20 mouse cellular contexts compared by ENCODE assay signal in the genomic region with DNA sequence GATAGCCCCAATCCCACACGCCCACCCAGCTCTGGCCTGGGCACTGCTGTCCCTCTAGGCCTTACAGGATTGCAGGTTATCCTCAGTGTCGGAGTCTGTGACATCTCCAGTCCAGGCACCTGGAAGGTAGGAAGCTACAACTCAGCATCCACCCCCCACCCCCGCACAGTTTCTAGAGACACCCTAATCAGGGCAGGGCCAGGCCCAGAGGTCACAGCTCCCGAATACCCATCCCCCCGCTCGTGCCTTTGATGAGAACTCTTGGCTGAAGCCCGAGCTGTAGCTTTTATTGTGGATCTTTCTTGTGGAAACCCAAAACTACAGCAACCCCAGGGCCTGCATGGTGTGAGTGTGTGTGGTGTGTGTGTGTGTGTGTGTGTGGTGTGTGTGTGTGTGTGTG. TPM values are rescaled to one million over a fixed set of nuclear protein-coding genes. Genes with fewer than 3 reads are reported as not detected.
DNase-seq lines count a peak whose midpoint lies in the region; ATAC-seq and TF ChIP-seq lines count a peak whose summit lies in the region.
"Had no signal": no experiment of that assay in that cellular context is flagged by ENCODE, and none has a peak within 500 bp of the region (broad histone marks: within the 10 kb centered on the region; RNA-seq: fewer than 3 reads in every experiment).

No protein-coding gene starts in this region.

- no peak for TF ChIP-seq EP300 in liver, postnatal 0 days (IDR thresholded peaks at IDR 0.05; ENCODE audit: low read depth)

- H3K36me3 ChIP-seq in hindbrain, embryonic 10.5 days: no peaks in the 10 kb centered on the region
- H3K36me3 ChIP-seq in hindbrain, embryonic 13.5 days: no peaks in the 10 kb centered on the region
- H3K36me3 ChIP-seq in embryonic facial prominence, embryonic 11.5 days (replicated peaks; ENCODE audit: control insufficient read depth, insufficient read depth, low read depth, low read length): no peaks in the 10 kb centered on the region
- H3K36me3 ChIP-seq in liver, postnatal 0 days (replicated peaks; ENCODE audit: insufficient read depth, low read length): no peaks in the 10 kb centered on the region
- H3K36me3 ChIP-seq: embryonic facial prominence, embryonic 13.5 days; heart, embryonic 10.5 days; hindbrain, embryonic 12.5 days; intestine, embryonic 15.5 days; kidney, embryonic 15.5 days; limb, embryonic 12.5 days had no signal

- no peak overlapping the region for H3K4me2 ChIP-seq in hindbrain, embryonic 13.5 days
- no peak overlapping the region for H3K4me2 ChIP-seq in embryonic facial prominence, embryonic 11.5 days (ENCODE audit: low read depth, low read length)
- no peak overlapping the region for H3K4me2 ChIP-seq in liver, postnatal 0 days (ENCODE audit: low read depth, low read length)
- H3K4me2 ChIP-seq: embryonic facial prominence, embryonic 13.5 days; hindbrain, embryonic 12.5 days; intestine, embryonic 15.5 days; kidney, embryonic 15.5 days; limb, embryonic 12.5 days had no signal

- H3K4me1 ChIP-seq in hindbrain, embryonic 10.5 days (replicated peaks): peaks cover 36% of the 10 kb centered on the region
- H3K4me1 ChIP-seq in hindbrain, embryonic 13.5 days (replicated peaks): 0 out of 2 replicates have a peak, but pooled peaks cover 3% of the 10 kb centered on the region
- H3K4me1 ChIP-seq in embryonic facial prominence, embryonic 11.5 days (ENCODE audit: control insufficient read depth, insufficient read depth, low read length): no peaks in the 10 kb centered on the region; the same call in 1 of the 2 replicates
- H3K4me1 ChIP-seq in liver, postnatal 0 days (ENCODE audit: insufficient read depth): peaks cover 13% of the 10 kb centered on the region
- H3K4me1 ChIP-seq: embryonic facial prominence, embryonic 13.5 days; hindbrain, embryonic 12.5 days; intestine, embryonic 15.5 days had no signal

- H3K27me3 ChIP-seq in hindbrain, embryonic 10.5 days (ENCODE audit: insufficient read depth, poor library complexity, severe bottlenecking): no peaks in the 10 kb centered on the region; the same call in 1 of the 2 replicates
- H3K27me3 ChIP-seq in hindbrain, embryonic 13.5 days: no peaks in the 10 kb centered on the region
- H3K27me3 ChIP-seq in embryonic facial prominence, embryonic 11.5 days (ENCODE audit: control insufficient read depth, insufficient read depth, low read length): no peaks in the 10 kb centered on the region
- no peaks in the 10 kb centered on the region for H3K27me3 ChIP-seq in liver, postnatal 0 days (ENCODE audit: insufficient read depth, low read length)
- H3K27me3 ChIP-seq: embryonic facial prominence, embryonic 13.5 days; hindbrain, embryonic 12.5 days; intestine, embryonic 15.5 days; kidney, embryonic 15.5 days; limb, embryonic 12.5 days had no signal

- no peaks in the 10 kb centered on the region for H3K9me3 ChIP-seq in hindbrain, embryonic 10.5 days
- no peaks in the 10 kb centered on the region for H3K9me3 ChIP-seq in hindbrain, embryonic 13.5 days
- no peaks in the 10 kb centered on the region for H3K9me3 ChIP-seq in embryonic facial prominence, embryonic 11.5 days (replicated peaks; ENCODE audit: control insufficient read depth, low read length)
- no peaks in the 10 kb centered on the region for H3K9me3 ChIP-seq in liver, postnatal 0 days (ENCODE audit: low read length)
- H3K9me3 ChIP-seq: embryonic facial prominence, embryonic 13.5 days; heart, embryonic 10.5 days; hindbrain, embryonic 12.5 days; intestine, embryonic 15.5 days; kidney, embryonic 15.5 days; limb, embryonic 12.5 days had no signal

- peak; percentile 5 for DNase-seq in hindbrain, embryonic 10.5 days (ENCODE audit: low spot score)
- peak; percentile 55 for DNase-seq in ZHBTc4 (ENCODE audit: low read depth, low spot score)
- DNase-seq in embryonic facial prominence, embryonic 11.5 days (ENCODE audit: low spot score): peak; percentile 2
- DNase-seq in liver, postnatal 0 days: peak; percentile 55
- DNase-seq in cerebellum, postnatal 4 days (ENCODE audit: low spot score in 2 of 2): no peak
- no peak for DNase-seq in kidney, postnatal 14 days
- DNase-seq: cerebellum, postnatal 10 days; gastrocnemius, postnatal 36 days; lung, adult 2 months; right cerebral cortex, adult 18-20 months; thymus, postnatal 36 days had no signal

- H3K4me3 ChIP-seq in hindbrain, embryonic 10.5 days: no peak overlapping the region
- no peak overlapping the region for H3K4me3 ChIP-seq in hindbrain, embryonic 13.5 days
- no peak overlapping the region for H3K4me3 ChIP-seq in embryonic facial prominence, embryonic 11.5 days (ENCODE audit: low read depth, low read length)
- H3K4me3 ChIP-seq in liver, postnatal 0 days (ENCODE audit: low read depth, low read length): no peak overlapping the region
- H3K4me3 ChIP-seq: embryonic facial prominence, embryonic 13.5 days; heart, embryonic 10.5 days; hindbrain, embryonic 12.5 days; intestine, embryonic 15.5 days; kidney, embryonic 15.5 days; limb, embryonic 12.5 days had no signal

- 54% methylated on average over 7 of the region's 7 CpGs for WGBS in hindbrain, embryonic 10.5 days
- 55% methylated on average over 7 of the region's 7 CpGs for WGBS in hindbrain, embryonic 13.5 days
- 45% methylated on average over 7 of the region's 7 CpGs for WGBS in embryonic facial prominence, embryonic 11.5 days
- WGBS in liver, postnatal 0 days (ENCODE audit: insufficient replicate concordance): 47% methylated on average over 7 of the region's 7 CpGs

- TF ChIP-seq CTCF in liver, postnatal 0 days (IDR thresholded peaks at IDR 0.05; ENCODE audit: low read depth): no peak

- ATAC-seq in hindbrain, embryonic 13.5 days (ENCODE audit: low FRiP score): no peak
- no peak for ATAC-seq in embryonic facial prominence, embryonic 11.5 days (replicated peaks; ENCODE audit: insufficient number of reproducible peaks, low FRiP score, low TSS enrichment, low read depth)
- ATAC-seq in liver, postnatal 0 days: peak; percentile 33; the same call in 1 of the 2 replicates
- ATAC-seq: forebrain, embryonic 16.5 days; intestine, embryonic 15.5 days had no signal

- no peak overlapping the region for H3K27ac ChIP-seq in hindbrain, embryonic 10.5 days
- no peak overlapping the region for H3K27ac ChIP-seq in hindbrain, embryonic 13.5 days
- H3K27ac ChIP-seq in embryonic facial prominence, embryonic 11.5 days (replicated peaks; ENCODE audit: low read depth, low read length): no peak overlapping the region
- H3K27ac ChIP-seq in liver, postnatal 0 days (ENCODE audit: low read depth): no peak overlapping the region
- H3K27ac ChIP-seq: embryonic facial prominence, embryonic 13.5 days; heart, embryonic 10.5 days; hindbrain, embryonic 12.5 days; intestine, embryonic 15.5 days; kidney, embryonic 15.5 days; limb, embryonic 12.5 days had no signal

- no peak overlapping the region for H3K9ac ChIP-seq in hindbrain, embryonic 13.5 days
- no peak overlapping the region for H3K9ac ChIP-seq in embryonic facial prominence, embryonic 11.5 days (replicated peaks; ENCODE audit: low read length)
- H3K9ac ChIP-seq in liver, postnatal 0 days (replicated peaks): no peak overlapping the region
- H3K9ac ChIP-seq: embryonic facial prominence, embryonic 13.5 days; hindbrain, embryonic 12.5 days; intestine, embryonic 15.5 days; kidney, embryonic 15.5 days; limb, embryonic 12.5 days had no signal

RNA-seq across cellular contexts. Expression of a gene that starts 2.9 kb away (rescaled TPM):
- polyA plus RNA-seq in hindbrain, embryonic 10.5 days (2016; fragmentation: Nextera tagmentation; extraction: Ambion mirVana): 0.12 and 0.26 TPM in 2 replicates
- polyA plus RNA-seq in hindbrain, embryonic 13.5 days (2015; fragmentation: Nextera tagmentation; extraction: Ambion mirVana): 0.21 and 0.23 TPM in 2 replicates
- polyA plus RNA-seq in embryonic facial prominence, embryonic 11.5 days (2014; fragmentation: Nextera tagmentation; extraction: Ambion mirVana): 0.08 TPM in 2 replicates
- polyA plus RNA-seq in liver, postnatal 0 days (2015; fragmentation: Nextera tagmentation; extraction: Ambion mirVana): 0.71 and 0.81 TPM in 2 replicates

RNA-seq across cellular contexts. Expression of a gene that starts 37.9 kb away (rescaled TPM):
- polyA plus RNA-seq in hindbrain, embryonic 10.5 days (2016; fragmentation: Nextera tagmentation; extraction: Ambion mirVana): 0.41 and 0.47 TPM in 2 replicates
- 0.14 and 0.38 TPM in 2 replicates for polyA plus RNA-seq in hindbrain, embryonic 13.5 days (2015; fragmentation: Nextera tagmentation; extraction: Ambion mirVana)
- 0.28 TPM in 1 of 2 replicates, not detected in the other for polyA plus RNA-seq in embryonic facial prominence, embryonic 11.5 days (2014; fragmentation: Nextera tagmentation; extraction: Ambion mirVana)
- polyA plus RNA-seq in liver, postnatal 0 days (2015; fragmentation: Nextera tagmentation; extraction: Ambion mirVana): 0.12 TPM in 1 of 2 replicates, not detected in the other
- polyA plus RNA-seq: heart, postnatal 0 days had no signal

Comparison
In these comparisons a context has a peak if more than half of its experiments do, and no peak if none do; other contexts are left out.
1. DNase-seq: peak in hindbrain, embryonic 10.5 days (single experiment), ZHBTc4 (single experiment), embryonic facial prominence, embryonic 11.5 days (single experiment) and liver, postnatal 0 days (single experiment); none in cerebellum, postnatal 4 days (0 of 2) and kidney, postnatal 14 days (single experiment).